Mouse (Mus musculus): ENCODE data around the gene Gvin1. TPM values are rescaled to one million over a fixed set of nuclear protein-coding genes. Genes with fewer than 3 reads are reported as not detected.
"Not testable (repeated sequence)": the region's sequence is repeated elsewhere in the genome, so short reads cannot be mapped to it uniquely, and the experiment has no call there.

The Gvin1 gene
- polyA plus RNA-seq, 1 experiment from 2014 or later: not detected

- not testable (repeated sequence) for H3K4me3 ChIP-seq (ENCODE audit: low read depth, low read length); H3K27ac ChIP-seq (replicated peaks; ENCODE audit: low read depth, low read length); H3K36me3 ChIP-seq (replicated peaks; ENCODE audit: control insufficient read depth, insufficient read depth, low read depth, low read length); DNase-seq (ENCODE audit: low spot score); H3K27me3 ChIP-seq (ENCODE audit: control insufficient read depth, insufficient read depth, low read length); H3K4me2 ChIP-seq (ENCODE audit: low read depth, low read length); H3K9ac ChIP-seq (replicated peaks; ENCODE audit: low read length); ATAC-seq (replicated peaks; ENCODE audit: insufficient number of reproducible peaks, low FRiP score, low TSS enrichment, low read depth); H3K9me3 ChIP-seq (replicated peaks; ENCODE audit: control insufficient read depth, low read length); H3K4me1 ChIP-seq (ENCODE audit: control insufficient read depth, insufficient read depth, low read length)
- no CpG with 5 or more reads among the region's 1 CpGs for WGBS
These were observed 73.8 kb downstream of the Gvin1 start for GRCm38 (mm10) chr7:106141128-106141895.

GRCm38 (mm10) chr7:106117090-106117948 is 97.8 kb downstream of the Gvin1 start:
- WGBS: no CpG with 5 or more reads among the region's 2 CpGs
- H3K27me3 ChIP-seq (ENCODE audit: control insufficient read depth, insufficient read depth, low read length); H3K9me3 ChIP-seq (replicated peaks; ENCODE audit: control insufficient read depth, low read length); H3K4me1 ChIP-seq (ENCODE audit: control insufficient read depth, insufficient read depth, low read length); ATAC-seq (replicated peaks; ENCODE audit: insufficient number of reproducible peaks, low FRiP score, low TSS enrichment, low read depth); H3K4me2 ChIP-seq (ENCODE audit: low read depth, low read length); DNase-seq (ENCODE audit: low spot score); H3K27ac ChIP-seq (replicated peaks; ENCODE audit: low read depth, low read length); H3K9ac ChIP-seq (replicated peaks; ENCODE audit: low read length); H3K4me3 ChIP-seq (ENCODE audit: low read depth, low read length); H3K36me3 ChIP-seq (replicated peaks; ENCODE audit: control insufficient read depth, insufficient read depth, low read depth, low read length): not testable (repeated sequence)
